Mouse (Mus musculus) C2C12 (cell line): ENCODE results near the gene Rpp30. TPM values are rescaled to one million over a fixed set of nuclear protein-coding genes. Genes with fewer than 3 reads are reported as not detected.

ENCODE experiments used
- H3K27me3 ChIP-seq: one replicate; pipeline ENCODE4 v1.6.1; 2011; ENCODE audit not compliant: control insufficient read depth, insufficient read depth, insufficient read length
- H3K36me3 ChIP-seq: one replicate; pipeline ENCODE4 v1.6.1; 2011; ENCODE audit not compliant: control insufficient read depth, insufficient read depth
- H3K4me3 ChIP-seq: one replicate; pipeline ENCODE4 v1.5.1; 2011; ENCODE audit warnings: mild to moderate bottlenecking, control low read depth; ENCODE audit not compliant: poor library complexity, insufficient read depth, severe bottlenecking
- H3K79me2 ChIP-seq: one replicate; pipeline ENCODE4 v1.6.1; 2011; ENCODE audit not compliant: control insufficient read depth, insufficient read depth
- H3K79me3 ChIP-seq: one replicate; pipeline ENCODE4 v1.6.1; 2011; ENCODE audit warnings: low read depth, control low read depth
- H3ac ChIP-seq: one replicate; pipeline ENCODE3; 2011; ENCODE audit warnings: low read depth; ENCODE audit not compliant: control insufficient read depth, insufficient read length
- CEBPB ChIP-seq: IDR thresholded peaks from one replicate; pipeline ENCODE4 v1.6.1; 2011; ENCODE audit warnings: low read depth, mild to moderate bottlenecking, control low read depth, moderate library complexity
- CTCF ChIP-seq: IDR thresholded peaks from one replicate; pipeline ENCODE4 v1.5.1; 2011; ENCODE audit not compliant: control insufficient read depth, insufficient read depth, insufficient read length
- FOSL1 ChIP-seq: IDR thresholded peaks from one replicate; pipeline ENCODE4 v1.8.0; 2011; ENCODE audit warnings: mild to moderate bottlenecking, low read length; ENCODE audit not compliant: poor library complexity, insufficient read depth, severe bottlenecking
- MAX ChIP-seq: IDR thresholded peaks from one replicate; pipeline ENCODE4 v1.6.1; 2011; ENCODE audit warnings: mild to moderate bottlenecking, control low read depth
- MYOD1 ChIP-seq: IDR thresholded peaks from one replicate; pipeline ENCODE4 v1.6.1; 2011; ENCODE audit warnings: low read depth; ENCODE audit not compliant: control insufficient read depth, insufficient read length
- MYOG ChIP-seq: IDR thresholded peaks from one replicate; pipeline ENCODE4 v1.6.1; 2011; ENCODE audit not compliant: control insufficient read depth, insufficient read length; ENCODE audit errors: extremely low read depth
- USF1 ChIP-seq: IDR thresholded peaks from one replicate; pipeline ENCODE4 v1.6.1; 2011; ENCODE audit warnings: low read depth, mild to moderate bottlenecking, control low read depth, moderate library complexity
- polyA plus RNA-seq: library from polyadenylated mRNA; unstranded; fragments of >200 nt; fragmentation: generic; extraction: Trizol; gene quantifications from one replicate; pipeline ENCODE4 v1.2.1, GENCODE M21; 2012; ENCODE audit warnings: missing spikeins

Rpp30 gene
- polyA plus RNA-seq, 1 experiment, result 30.3 TPM

DNA sequence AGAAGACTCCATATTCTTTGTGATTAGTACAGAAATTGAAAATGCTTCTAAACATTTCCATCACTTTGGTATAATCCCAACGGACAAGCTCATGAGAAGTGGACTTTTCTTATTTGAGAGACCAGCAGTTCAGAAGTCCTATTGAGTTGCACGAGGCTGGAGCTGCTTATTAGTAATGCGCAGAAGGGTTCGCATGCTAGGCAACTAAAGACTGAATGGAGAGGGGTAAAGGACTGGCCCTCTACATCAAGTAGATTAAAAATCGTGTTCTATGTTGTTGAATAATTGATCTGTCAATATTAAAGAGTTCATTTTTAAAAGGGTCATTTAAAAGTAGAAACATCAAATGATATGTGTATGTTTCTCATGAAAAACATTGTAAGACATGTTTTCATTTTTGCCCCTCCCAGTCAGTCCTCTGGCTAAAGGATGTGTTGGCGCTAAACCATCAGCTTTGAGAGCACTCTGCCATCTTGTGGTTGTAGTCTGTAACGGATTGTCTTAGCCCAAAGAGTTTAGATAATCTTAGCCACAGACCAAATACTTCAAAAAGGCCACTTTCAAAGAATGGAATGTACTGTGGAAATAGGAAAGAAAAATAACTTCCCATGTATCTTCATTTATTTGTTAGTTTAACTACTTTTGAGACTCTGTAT, 782 bp upstream of the Rpp30 start:
- peaks cover 31% of the 10 kb centered on the region for H3K79me2 ChIP-seq
- TF ChIP-seq CTCF, result peak; percentile 56
- no peak for TF ChIP-seq MYOD1
- peaks cover 19% of the 10 kb centered on the region for H3K79me3 ChIP-seq
- no peak overlapping the region for H3K4me3 ChIP-seq
- H3K36me3 ChIP-seq, result peaks cover 4% of the 10 kb centered on the region
- H3K27me3 ChIP-seq, result no peaks in the 10 kb centered on the region
- H3ac ChIP-seq, result no peak overlapping the region

DNA sequence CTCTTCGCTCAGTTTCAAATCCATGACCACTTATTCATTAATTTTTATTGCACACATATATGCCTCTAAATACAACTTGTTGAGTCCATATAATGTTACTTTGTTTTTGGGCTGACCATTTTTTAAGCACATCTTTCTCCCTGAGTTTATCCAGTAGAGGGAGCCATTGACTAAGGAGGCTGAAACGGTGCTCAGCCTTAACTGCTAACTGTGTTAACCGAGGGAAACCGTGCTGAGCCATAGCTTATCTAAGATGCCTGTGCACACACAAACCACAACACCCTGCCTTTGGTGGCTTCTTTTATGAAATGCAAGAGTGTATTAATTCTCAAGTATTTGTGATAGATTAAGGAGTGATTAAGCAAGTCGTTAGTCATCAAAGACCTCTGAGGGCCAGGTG, 7.3 kb downstream of the Rpp30 start:
- no peak overlapping the region for H3K4me3 ChIP-seq
- no peak overlapping the region for H3ac ChIP-seq
- TF ChIP-seq CTCF, result no peak
- no peak for TF ChIP-seq USF1
- TF ChIP-seq MAX, result no peak
- no peak for TF ChIP-seq CEBPB
- no peak for TF ChIP-seq MYOG
- peaks cover 84% of the 10 kb centered on the region for H3K36me3 ChIP-seq
- no peaks in the 10 kb centered on the region for H3K27me3 ChIP-seq
- peaks cover 1% of the 10 kb centered on the region for H3K79me3 ChIP-seq
- peaks cover 8% of the 10 kb centered on the region for H3K79me2 ChIP-seq

DNA sequence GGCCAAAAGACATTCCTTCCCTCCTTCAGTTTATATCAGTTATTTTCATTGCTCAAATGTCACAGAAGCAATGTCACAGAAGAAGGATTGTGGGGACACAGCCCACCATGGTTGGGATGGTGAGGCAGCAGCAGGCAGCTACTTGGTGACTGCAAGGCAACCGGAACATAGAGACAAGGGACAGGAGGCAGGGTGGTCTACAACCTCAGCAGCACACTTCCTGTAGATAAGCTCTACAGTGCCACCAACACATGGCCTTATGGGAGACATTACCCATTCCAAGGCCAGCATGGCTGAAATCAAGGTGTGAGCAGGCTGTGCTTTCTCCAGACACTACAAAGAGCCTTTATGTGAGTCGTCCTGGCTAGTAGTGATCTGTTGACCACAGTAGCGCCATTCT, 13.7 kb downstream of the Rpp30 start:
- TF ChIP-seq FOSL1, result no peak
- peaks cover 92% of the 10 kb centered on the region for H3K36me3 ChIP-seq
- H3K79me3 ChIP-seq, result no peaks in the 10 kb centered on the region
- H3K79me2 ChIP-seq, result no peaks in the 10 kb centered on the region
- H3K4me3 ChIP-seq, result no peak overlapping the region
- H3ac ChIP-seq, result no peak overlapping the region
- no peaks in the 10 kb centered on the region for H3K27me3 ChIP-seq

DNA sequence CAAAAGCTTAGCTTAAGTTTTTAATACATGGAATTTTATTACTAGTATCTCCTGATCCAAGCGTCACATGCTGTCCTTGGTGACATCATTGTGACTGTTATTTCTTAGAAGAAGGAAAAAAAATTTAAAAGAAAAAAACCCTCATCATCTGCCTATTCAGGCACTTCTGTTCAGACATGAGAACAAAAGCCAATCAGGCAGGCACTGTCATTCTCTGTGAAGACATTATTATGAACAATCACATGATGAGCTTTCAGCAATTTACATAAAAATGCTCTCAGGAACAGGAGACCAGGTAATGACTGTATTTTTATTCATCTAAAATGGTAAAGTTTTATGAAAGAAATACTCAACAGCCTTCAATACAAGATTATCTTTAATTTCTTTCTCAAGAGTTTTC, 14.7 kb downstream of the Rpp30 start:
- Histone ChIP-seq H3K79me3 (no peaks in the 10 kb centered on the region), H3K27me3 (no peaks in the 10 kb centered on the region), H3K4me3 (no peak overlapping the region), H3ac (no peak overlapping the region), H3K36me3 (peaks cover 91% of the 10 kb centered on the region), H3K79me2 (no peaks in the 10 kb centered on the region)
- TF ChIP-seq MYOG, result no peak
- no peak for TF ChIP-seq CTCF
- TF ChIP-seq USF1, result no peak
- TF ChIP-seq CEBPB, result no peak
- no peak for TF ChIP-seq FOSL1
- no peak for TF ChIP-seq MAX
- TF ChIP-seq MYOD1, result no peak

DNA sequence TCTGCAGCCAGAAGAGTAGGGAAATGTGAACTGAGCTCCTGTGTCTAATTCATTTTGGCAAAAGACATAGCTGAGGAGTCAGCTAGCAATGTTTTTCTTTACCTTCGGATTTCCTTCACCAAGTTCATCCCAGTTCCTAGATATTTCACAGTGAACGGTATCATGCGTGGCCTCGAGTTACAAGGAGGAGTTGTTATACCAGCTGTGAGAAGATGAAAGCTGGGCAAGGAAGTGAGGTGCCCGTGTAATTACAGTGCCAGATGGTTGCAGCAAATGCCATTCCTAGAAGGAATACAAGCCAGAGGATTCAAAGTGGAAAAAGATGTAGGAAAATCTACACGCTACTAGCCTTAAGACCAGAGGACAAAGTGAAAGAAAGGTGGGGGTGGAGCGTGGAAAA, 15.4 kb downstream of the Rpp30 start:
- Histone ChIP-seq H3K79me3 (no peaks in the 10 kb centered on the region), H3K36me3 (peaks cover 88% of the 10 kb centered on the region), H3K4me3 (no peak overlapping the region), H3K27me3 (no peaks in the 10 kb centered on the region), H3ac (no peak overlapping the region), H3K79me2 (no peaks in the 10 kb centered on the region)
- TF ChIP-seq USF1, result no peak
- no peak for TF ChIP-seq CEBPB
- no peak for TF ChIP-seq MYOG
- no peak for TF ChIP-seq CTCF
- TF ChIP-seq MYOD1, result no peak
- no peak for TF ChIP-seq MAX
- TF ChIP-seq FOSL1, result no peak

DNA sequence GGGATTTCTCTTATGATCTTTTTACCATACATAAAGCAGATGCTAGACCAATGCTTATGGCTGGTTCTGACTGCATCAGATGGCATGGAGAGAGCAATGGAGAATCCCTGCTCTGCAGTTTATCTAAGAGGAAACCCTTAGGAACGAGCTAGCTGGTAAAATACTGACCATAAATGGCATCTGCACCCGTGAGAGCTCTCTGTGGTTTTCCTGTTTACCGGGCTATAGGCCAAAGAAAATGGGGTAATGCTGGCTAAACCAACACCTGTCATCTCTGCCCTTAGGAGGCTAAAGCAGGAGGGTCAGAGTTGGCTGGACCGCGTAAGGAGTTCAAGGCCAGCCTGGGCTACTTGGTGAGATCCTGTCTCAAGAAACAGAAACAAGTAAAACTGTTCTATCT, 20.4 kb downstream of the Rpp30 start:
- Histone ChIP-seq H3K79me2 (no peaks in the 10 kb centered on the region), H3ac (no peak overlapping the region), H3K27me3 (no peaks in the 10 kb centered on the region), H3K4me3 (no peak overlapping the region), H3K36me3 (peaks cover 59% of the 10 kb centered on the region), H3K79me3 (no peaks in the 10 kb centered on the region)
- TF ChIP-seq MYOD1, result peak; percentile 76
- TF ChIP-seq USF1, result no peak
- no peak for TF ChIP-seq FOSL1
